Mouse (Mus musculus) heart, postnatal 0 days (tissue): ENCODE measurements around the gene Gm43638.

Experiments used
- CTCF ChIP-seq: IDR thresholded peaks from 2 replicates; pipeline ENCODE4 v1.5.1; 2016; ENCODE audit warnings: antibody characterized with exemption, control low read depth, low read depth
- EP300 ChIP-seq: IDR thresholded peaks from 2 replicates; pipeline ENCODE4 v1.6.1; 2016; ENCODE audit warnings: antibody characterized with exemption, low read depth

GRCm38 (mm10) chr5:87458810-87459209, 27.8 kb downstream of the Gm43638 start:
- TF ChIP-seq EP300 = no peak
- no peak for TF ChIP-seq CTCF
